Mouse (Mus musculus): Measurements from ENCODE around the gene Sh3bp1. TPM values are rescaled to one million over a fixed set of nuclear protein-coding genes. Genes with fewer than 3 reads are reported as not detected.

Sh3bp1 gene
- polyA plus RNA-seq, 1 experiment from 2014 or later = 2.7 TPM

GRCm38 (mm10) chr15:78862280-78862679 lies 37.3 kb upstream of the Sh3bp1 start:
- no peaks in the 10 kb centered on the region for H3K27me3 ChIP-seq (ENCODE audit: control insufficient read depth, insufficient read depth, low read depth, low read length)
- no peak overlapping the region for H3K27ac ChIP-seq (ENCODE audit: low read length)
- no peaks in the 10 kb centered on the region for H3K4me1 ChIP-seq (ENCODE audit: control insufficient read depth, insufficient read depth, low read length)
- no peak for ATAC-seq
- WGBS = 91% methylated on average over 5 of the region's 5 CpGs
- H3K4me3 ChIP-seq (ENCODE audit: low read depth, low read length) = no peak overlapping the region
- no peak overlapping the region for H3K9ac ChIP-seq (ENCODE audit: low read depth, low read length)
- no peaks in the 10 kb centered on the region for H3K36me3 ChIP-seq (ENCODE audit: control insufficient read depth, insufficient read depth, low read length)
- H3K4me2 ChIP-seq (ENCODE audit: low read length) = no peak overlapping the region
- H3K9me3 ChIP-seq (replicated peaks; ENCODE audit: control insufficient read depth, low read length, poor library complexity, severe bottlenecking) = no peaks in the 10 kb centered on the region

GRCm38 (mm10) chr15:78863154-78863553 lies 36.4 kb upstream of the Sh3bp1 start:
- Histone ChIP-seq H3K4me3 (ENCODE audit: low read depth, low read length) (no peak overlapping the region), H3K27ac (ENCODE audit: low read length) (no peak overlapping the region), H3K36me3 (ENCODE audit: control insufficient read depth, insufficient read depth, low read length) (no peaks in the 10 kb centered on the region), H3K4me2 (ENCODE audit: low read length) (no peak overlapping the region), H3K4me1 (ENCODE audit: control insufficient read depth, insufficient read depth, low read length) (no peaks in the 10 kb centered on the region), H3K27me3 (ENCODE audit: control insufficient read depth, insufficient read depth, low read depth, low read length) (no peaks in the 10 kb centered on the region), H3K9ac (ENCODE audit: low read depth, low read length) (no peak overlapping the region), H3K9me3 (replicated peaks; ENCODE audit: control insufficient read depth, low read length, poor library complexity, severe bottlenecking) (no peaks in the 10 kb centered on the region)
- 78% methylated on average over 2 of the region's 2 CpGs for WGBS
- no peak for ATAC-seq

- WGBS = 57% methylated on average over 9 of the region's 13 CpGs
- Histone ChIP-seq H3K4me2 (ENCODE audit: low read length) (no peak overlapping the region), H3K9me3 (replicated peaks; ENCODE audit: control insufficient read depth, low read length, poor library complexity, severe bottlenecking) (no peaks in the 10 kb centered on the region), H3K4me3 (ENCODE audit: low read depth, low read length) (no peak overlapping the region), H3K36me3 (ENCODE audit: control insufficient read depth, insufficient read depth, low read length) (no peaks in the 10 kb centered on the region), H3K27me3 (ENCODE audit: control insufficient read depth, insufficient read depth, low read depth, low read length) (no peaks in the 10 kb centered on the region), H3K27ac (ENCODE audit: low read length) (no peak overlapping the region), H3K9ac (ENCODE audit: low read depth, low read length) (no peak overlapping the region), H3K4me1 (ENCODE audit: control insufficient read depth, insufficient read depth, low read length) (no peaks in the 10 kb centered on the region)
- no peak for ATAC-seq
Measured at GRCm38 (mm10) chr15:78863852-78864253, 35.7 kb upstream of the Sh3bp1 start.

- ATAC-seq = peak; percentile 70
- Histone ChIP-seq H3K9ac (ENCODE audit: low read depth, low read length) (no peak overlapping the region), H3K27ac (ENCODE audit: low read length) (peak overlapping the region; percentile 64), H3K4me1 (ENCODE audit: control insufficient read depth, insufficient read depth, low read length) (no peaks in the 10 kb centered on the region), H3K36me3 (ENCODE audit: control insufficient read depth, insufficient read depth, low read length) (no peaks in the 10 kb centered on the region), H3K9me3 (replicated peaks; ENCODE audit: control insufficient read depth, low read length, poor library complexity, severe bottlenecking) (no peaks in the 10 kb centered on the region), H3K27me3 (ENCODE audit: control insufficient read depth, insufficient read depth, low read depth, low read length) (no peaks in the 10 kb centered on the region), H3K4me2 (ENCODE audit: low read length) (no peak overlapping the region), H3K4me3 (ENCODE audit: low read depth, low read length) (no peak overlapping the region)
- WGBS = 16% methylated on average over 9 of the region's 9 CpGs
Measured at GRCm38 (mm10) chr15:78868398-78868797, 31.2 kb upstream of the Sh3bp1 start.

GRCm38 (mm10) chr15:78868826-78869233 lies 30.7 kb upstream of the Sh3bp1 start:
- no peak overlapping the region for H3K9ac ChIP-seq (ENCODE audit: low read depth, low read length)
- no peak overlapping the region for H3K4me3 ChIP-seq (ENCODE audit: low read depth, low read length)
- H3K4me2 ChIP-seq (ENCODE audit: low read length) = no peak overlapping the region
- no peaks in the 10 kb centered on the region for H3K36me3 ChIP-seq (ENCODE audit: control insufficient read depth, insufficient read depth, low read length)
- WGBS = 44% methylated on average over 7 of the region's 7 CpGs
- H3K27ac ChIP-seq (ENCODE audit: low read length) = peak overlapping the region; percentile 64
- no peaks in the 10 kb centered on the region for H3K9me3 ChIP-seq (replicated peaks; ENCODE audit: control insufficient read depth, low read length, poor library complexity, severe bottlenecking)
- no peaks in the 10 kb centered on the region for H3K27me3 ChIP-seq (ENCODE audit: control insufficient read depth, insufficient read depth, low read depth, low read length)
- ATAC-seq = peak; percentile 55
- H3K4me1 ChIP-seq (ENCODE audit: control insufficient read depth, insufficient read depth, low read length) = no peaks in the 10 kb centered on the region

- H3K4me2 ChIP-seq (ENCODE audit: low read length) = no peak overlapping the region
- H3K9me3 ChIP-seq (replicated peaks; ENCODE audit: control insufficient read depth, low read length, poor library complexity, severe bottlenecking) = no peaks in the 10 kb centered on the region
- H3K27ac ChIP-seq (ENCODE audit: low read length) = no peak overlapping the region
- no peaks in the 10 kb centered on the region for H3K27me3 ChIP-seq (ENCODE audit: control insufficient read depth, insufficient read depth, low read depth, low read length)
- 26% methylated on average over 6 of the region's 6 CpGs for WGBS
- H3K4me1 ChIP-seq (ENCODE audit: control insufficient read depth, insufficient read depth, low read length) = no peaks in the 10 kb centered on the region
- H3K36me3 ChIP-seq (ENCODE audit: control insufficient read depth, insufficient read depth, low read length) = no peaks in the 10 kb centered on the region
- ATAC-seq = no peak
- H3K9ac ChIP-seq (ENCODE audit: low read depth, low read length) = no peak overlapping the region
- no peak overlapping the region for H3K4me3 ChIP-seq (ENCODE audit: low read depth, low read length)
Measured at GRCm38 (mm10) chr15:78869775-78870174, 29.8 kb upstream of the Sh3bp1 start.

GRCm38 (mm10) chr15:78872021-78872608 lies 27.5 kb upstream of the Sh3bp1 start:
- H3K4me3 ChIP-seq (ENCODE audit: low read depth, low read length) = no peak overlapping the region
- H3K9ac ChIP-seq (ENCODE audit: low read depth, low read length) = no peak overlapping the region
- no peak overlapping the region for H3K4me2 ChIP-seq (ENCODE audit: low read length)
- no peaks in the 10 kb centered on the region for H3K36me3 ChIP-seq (ENCODE audit: control insufficient read depth, insufficient read depth, low read length)
- H3K9me3 ChIP-seq (replicated peaks; ENCODE audit: control insufficient read depth, low read length, poor library complexity, severe bottlenecking) = no peaks in the 10 kb centered on the region
- 57% methylated on average over 5 of the region's 5 CpGs for WGBS
- no peak overlapping the region for H3K27ac ChIP-seq (ENCODE audit: low read length)
- no peak for ATAC-seq
- H3K4me1 ChIP-seq (ENCODE audit: control insufficient read depth, insufficient read depth, low read length) = peaks cover 10% of the 10 kb centered on the region
- no peaks in the 10 kb centered on the region for H3K27me3 ChIP-seq (ENCODE audit: control insufficient read depth, insufficient read depth, low read depth, low read length)

GRCm38 (mm10) chr15:78873803-78874435 lies 25.6 kb upstream of the Sh3bp1 start:
- no peak overlapping the region for H3K9ac ChIP-seq (ENCODE audit: low read depth, low read length)
- no peak overlapping the region for H3K4me2 ChIP-seq (ENCODE audit: low read length)

GRCm38 (mm10) chr15:78874989-78875388 lies 24.6 kb upstream of the Sh3bp1 start:
- Histone ChIP-seq H3K4me2 (ENCODE audit: low read length) (no peak overlapping the region), H3K27ac (ENCODE audit: low read length) (no peak overlapping the region), H3K36me3 (ENCODE audit: control insufficient read depth, insufficient read depth, low read length) (no peaks in the 10 kb centered on the region), H3K4me1 (ENCODE audit: control insufficient read depth, insufficient read depth, low read length) (peaks cover 24% of the 10 kb centered on the region), H3K9ac (ENCODE audit: low read depth, low read length) (0 out of 2 replicates have a peak overlapping the region, but pooled peaks have one; percentile 11), H3K4me3 (ENCODE audit: low read depth, low read length) (no peak overlapping the region), H3K27me3 (ENCODE audit: control insufficient read depth, insufficient read depth, low read depth, low read length) (no peaks in the 10 kb centered on the region), H3K9me3 (replicated peaks; ENCODE audit: control insufficient read depth, low read length, poor library complexity, severe bottlenecking) (no peaks in the 10 kb centered on the region)
- WGBS = 76% methylated on average over 8 of the region's 8 CpGs
- no peak for ATAC-seq

More at GRCm38 (mm10) chr15:78873803-78874435, 25.6 kb upstream of the Sh3bp1 start:
- Histone ChIP-seq H3K4me1 (ENCODE audit: control insufficient read depth, insufficient read depth, low read length) (peaks cover 17% of the 10 kb centered on the region), H3K27me3 (ENCODE audit: control insufficient read depth, insufficient read depth, low read depth, low read length) (no peaks in the 10 kb centered on the region), H3K4me3 (ENCODE audit: low read depth, low read length) (no peak overlapping the region), H3K36me3 (ENCODE audit: control insufficient read depth, insufficient read depth, low read length) (no peaks in the 10 kb centered on the region), H3K9me3 (replicated peaks; ENCODE audit: control insufficient read depth, low read length, poor library complexity, severe bottlenecking) (no peaks in the 10 kb centered on the region), H3K27ac (ENCODE audit: low read length) (no peak overlapping the region)
- no peak for ATAC-seq
- 51% methylated on average over 13 of the region's 13 CpGs for WGBS
